Mouse (Mus musculus) B cell, adult 62 days (primary cell): ENCODE measurements around the gene Atp8b3. TPM values are rescaled to one million over a fixed set of nuclear protein-coding genes. Genes with fewer than 3 reads are reported as not detected.

ENCODE experiments used
- total RNA-seq: library from RNA; stranded (reverse); gene quantifications from 4 replicates; pipeline ENCODE4 v1.2.4, GENCODE M21; 2023

Atp8b3 gene
- not detected in 4 replicates for total RNA-seq

DNA sequence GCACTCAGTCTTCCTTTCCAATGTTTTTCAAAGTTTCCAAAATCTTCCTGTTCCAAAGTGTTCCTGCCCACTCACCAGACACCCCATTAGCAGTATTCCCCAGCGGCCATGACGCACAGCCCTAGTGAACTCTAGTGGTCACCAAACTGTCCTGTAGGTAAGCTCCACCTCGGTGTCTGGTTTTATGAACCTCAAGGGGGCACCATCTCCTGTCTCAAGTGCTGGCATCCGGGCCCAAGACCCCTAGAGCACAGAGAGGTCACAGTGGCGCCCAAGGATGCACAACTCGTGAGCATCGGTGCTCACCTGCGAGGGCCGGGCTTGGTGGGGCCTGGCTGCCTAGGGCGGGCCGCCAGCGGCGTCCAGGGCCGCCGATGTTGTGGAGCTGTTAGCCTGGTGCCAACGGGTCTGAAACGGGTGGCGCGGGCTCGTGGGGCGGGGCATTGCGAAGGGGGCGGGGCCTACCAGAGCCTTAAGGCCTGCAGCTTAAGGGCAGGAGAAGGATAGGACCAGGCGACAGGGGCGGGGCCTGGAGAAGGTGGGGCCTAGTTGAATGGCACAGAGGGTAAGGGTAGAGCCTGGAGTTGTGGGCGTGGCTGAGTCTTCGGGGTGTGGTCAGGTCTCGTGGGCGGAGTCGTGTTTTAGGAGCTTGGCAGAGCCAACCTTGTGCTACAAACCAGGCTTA, at the start of gene Atp8b3:
Gene Atp8b3, minus strand, starts transcription at position 415 of the 685 bp plus-strand sequence.

DNA sequence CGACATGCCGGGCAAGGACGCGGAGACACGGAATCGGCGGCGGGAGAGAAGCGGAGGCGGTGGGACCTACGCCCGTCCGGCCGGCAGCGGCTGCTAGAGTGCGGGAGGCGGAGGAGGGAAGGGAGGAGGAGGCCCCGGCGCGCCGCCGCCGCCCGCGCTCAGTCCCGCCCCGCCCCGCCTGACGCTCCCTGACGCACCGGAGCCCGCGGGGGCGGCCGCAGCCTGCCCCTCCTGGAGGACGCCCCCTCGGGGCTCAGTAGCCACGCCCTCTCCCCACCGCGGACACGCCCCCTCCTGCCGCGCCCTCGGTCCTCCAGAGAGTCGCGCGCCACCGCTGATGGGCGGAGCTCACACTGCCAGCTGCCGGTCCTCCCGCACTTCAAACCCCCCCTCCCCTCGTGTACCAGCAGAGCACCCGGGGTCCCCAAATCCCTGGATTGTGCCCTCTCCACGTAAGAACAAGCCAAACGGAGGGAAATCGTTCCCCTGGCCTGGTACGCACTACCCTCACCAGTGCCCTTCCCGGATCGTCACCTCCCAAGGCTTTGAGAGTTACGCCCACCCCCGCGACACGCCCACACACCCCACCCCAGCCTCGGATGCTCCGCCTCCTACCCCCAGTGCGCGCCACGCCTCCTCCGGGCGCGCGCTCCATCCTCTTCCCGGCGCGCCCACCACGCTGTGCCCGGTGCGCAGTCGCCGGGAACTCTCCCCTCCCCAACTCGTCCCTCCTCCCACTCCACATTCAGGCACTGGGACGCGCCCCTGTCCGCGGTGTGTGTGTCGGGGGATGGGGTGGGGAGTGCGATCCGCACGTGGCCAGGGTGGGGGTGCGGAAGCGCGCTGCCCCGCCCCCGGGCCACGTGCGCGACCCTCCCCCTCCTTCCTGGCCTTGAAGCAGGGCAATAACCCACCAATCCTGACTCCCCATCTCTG, 38.5 kb upstream of the Atp8b3 start, which contains the start of gene Klf16:
Gene Klf16, minus strand, starts transcription at position 127 of the 936 bp plus-strand sequence.

DNA sequence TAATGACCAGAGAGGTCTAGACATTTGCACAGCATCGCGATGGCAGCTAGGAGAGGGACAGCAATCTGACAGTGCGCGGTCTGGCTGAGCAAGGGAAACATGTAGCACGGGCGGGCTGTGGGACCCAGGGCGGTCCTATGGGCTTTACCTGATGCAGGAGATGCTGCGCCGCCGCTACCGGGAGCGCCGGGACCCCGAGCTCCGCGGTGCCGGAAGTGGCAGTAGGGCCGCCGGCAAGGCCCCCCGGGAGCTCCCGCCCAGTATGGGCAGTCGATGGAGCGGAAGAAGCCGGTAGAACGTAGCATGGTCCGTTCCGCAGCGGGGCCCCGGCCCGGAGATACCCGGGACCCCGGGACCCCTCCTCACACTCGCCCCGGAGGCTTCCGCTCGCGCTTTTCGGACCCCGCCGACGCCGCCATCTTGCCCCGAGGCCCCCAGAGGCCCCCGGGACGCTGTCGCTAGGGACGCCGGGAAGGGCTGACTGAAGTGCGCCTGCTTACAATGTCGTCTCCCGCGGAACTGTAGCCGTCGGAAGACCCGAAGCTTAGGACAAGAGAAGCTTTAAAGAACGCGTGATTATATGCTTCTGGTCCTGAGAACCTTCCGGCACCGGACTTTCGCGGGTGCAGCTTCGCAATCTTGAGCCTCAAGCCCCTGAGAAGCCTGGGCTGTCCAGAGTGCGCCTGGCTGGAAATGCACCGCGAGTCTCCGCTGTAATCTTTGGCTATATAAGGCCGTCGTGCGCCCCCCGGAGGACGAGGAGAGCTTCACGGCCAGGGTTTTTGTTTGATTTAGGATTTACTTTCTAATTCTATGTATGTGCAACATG, 22.4 kb upstream of the Atp8b3 start, which contains the start of gene Rexo1:
Gene Rexo1, minus strand, starts transcription at position 445 of the 829 bp plus-strand sequence.

DNA sequence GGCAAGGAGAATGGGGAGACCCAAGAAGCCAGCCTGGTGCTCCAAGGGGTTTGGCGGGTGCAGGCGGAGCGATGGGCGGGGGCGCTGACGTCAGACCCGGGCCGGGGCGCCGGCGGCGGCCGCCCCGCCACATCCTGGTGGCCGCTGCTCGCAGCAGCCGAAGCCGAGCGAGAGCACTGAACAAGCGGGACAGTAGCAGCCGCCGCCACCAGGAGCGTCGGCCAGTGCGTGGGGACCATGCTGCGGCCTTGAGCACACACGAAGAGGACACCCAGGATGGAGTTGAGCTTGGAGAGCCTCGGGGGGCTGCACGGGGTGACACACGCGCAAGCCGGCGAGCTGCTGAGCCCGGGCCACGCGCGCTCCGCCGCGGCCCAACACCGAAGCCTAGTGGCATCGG, 44.2 kb downstream of the Atp8b3 start, which contains the start of gene Onecut3:
Gene Onecut3, plus strand, starts transcription at position 104 of the 400 bp plus-strand sequence.

Other genes with a start within 250 kb of the Atp8b3 start
- gene Rps15, start 246.7 kb downstream of the Atp8b3 start, total RNA-seq, result 2,767 to 2,923 TPM (median 2,836 TPM) in 4 replicates
- 0.16 to 0.32 TPM (median 0.26 TPM) in 4 replicates for gene Apc2, start 243.1 kb downstream of the Atp8b3 start, total RNA-seq
- 19.7 to 26.5 TPM (median 23.9 TPM) in 4 replicates for gene 2310011J03Rik, start 218.6 kb downstream of the Atp8b3 start, total RNA-seq
- 0.52 to 1.6 TPM (median 1.2 TPM) in 4 replicates for gene Pcsk4, start 209.6 kb downstream of the Atp8b3 start, total RNA-seq
- 0.48 TPM in 1 of 4 replicates, not detected in the others for gene Reep6, start 209.2 kb downstream of the Atp8b3 start, total RNA-seq
- not detected in 4 replicates for gene Adamtsl5, start 190.7 kb downstream of the Atp8b3 start, total RNA-seq
- not detected in 4 replicates for gene Plk5, start 182.7 kb downstream of the Atp8b3 start, total RNA-seq
- gene Mex3d, start 151.5 kb downstream of the Atp8b3 start, total RNA-seq, result 6.8 to 10.3 TPM (median 7.9 TPM) in 4 replicates
- gene Mbd3, start 139.6 kb downstream of the Atp8b3 start, total RNA-seq, result 92.0 to 97.5 TPM (median 95.4 TPM) in 4 replicates
- 62.3 to 65.7 TPM (median 62.6 TPM) in 4 replicates for gene Uqcr11, start 132.3 kb downstream of the Atp8b3 start, total RNA-seq
- 183 to 210 TPM (median 200 TPM) in 4 replicates for gene Tcf3, start 105.5 kb downstream of the Atp8b3 start, total RNA-seq
- gene Onecut3, start 44.3 kb downstream of the Atp8b3 start, total RNA-seq, result not detected in 4 replicates
- 113 to 136 TPM (median 123 TPM) in 4 replicates for gene Rexo1, start 22.4 kb upstream of the Atp8b3 start, total RNA-seq
- 30.3 to 34.0 TPM (median 31.5 TPM) in 4 replicates for gene Klf16, start 38.2 kb upstream of the Atp8b3 start, total RNA-seq
- 89.6 to 111 TPM (median 99.5 TPM) in 4 replicates for gene Abhd17a, start 51.2 kb upstream of the Atp8b3 start, total RNA-seq
- gene Scamp4, start 63.7 kb upstream of the Atp8b3 start, total RNA-seq, result 61.5 to 65.5 TPM (median 62.9 TPM) in 4 replicates
- 9.3 to 21.8 TPM (median 15.5 TPM) in 4 replicates for gene Adat3, start 63.8 kb upstream of the Atp8b3 start, total RNA-seq
- gene Gm49322, start 66.9 kb upstream of the Atp8b3 start, total RNA-seq, result 10.6 to 12.6 TPM (median 11.2 TPM) in 4 replicates
- gene Csnk1g2, start 83.7 kb upstream of the Atp8b3 start, total RNA-seq, result 209 to 257 TPM (median 213 TPM) in 4 replicates
- gene Btbd2, start 117.9 kb upstream of the Atp8b3 start, total RNA-seq, result 30.1 to 32.7 TPM (median 31.0 TPM) in 4 replicates
- 396 to 427 TPM (median 418 TPM) in 4 replicates for gene Mknk2, start 139.0 kb upstream of the Atp8b3 start, total RNA-seq
- gene Mob3a, start 162.9 kb upstream of the Atp8b3 start, total RNA-seq, result 94.0 to 111 TPM (median 98.1 TPM) in 4 replicates
- 34.0 to 51.5 TPM (median 39.5 TPM) in 4 replicates for gene Izumo4, start 163.1 kb upstream of the Atp8b3 start, total RNA-seq
- gene Ap3d1, start 203.1 kb upstream of the Atp8b3 start, total RNA-seq, result 122 to 151 TPM (median 133 TPM) in 4 replicates
- gene Dot1l, start 216.1 kb upstream of the Atp8b3 start, total RNA-seq, result 69.2 to 82.9 TPM (median 74.7 TPM) in 4 replicates